Mouse (Mus musculus) left cerebral cortex, adult 8-10 months (tissue): ENCODE data around the gene Acrbp. TPM values are rescaled to one million over a fixed set of nuclear protein-coding genes. Genes with fewer than 3 reads are reported as not detected.

ENCODE experiments used
- DNase-seq, 2 experiments: peaks; one replicate each; pipeline ENCODE4 v3.0.0; 2022; ENCODE audit warnings: low spot score in 2 of 2
- total RNA-seq, 4 experiments: library from RNA; stranded (reverse); gene quantifications; 2 replicates each; pipeline ENCODE4 v1.2.4; 2022

The Acrbp gene
- total RNA-seq, 4 experiments from 2014 or later, result 8.6 to 12.1 (median 10.1) TPM

DNA sequence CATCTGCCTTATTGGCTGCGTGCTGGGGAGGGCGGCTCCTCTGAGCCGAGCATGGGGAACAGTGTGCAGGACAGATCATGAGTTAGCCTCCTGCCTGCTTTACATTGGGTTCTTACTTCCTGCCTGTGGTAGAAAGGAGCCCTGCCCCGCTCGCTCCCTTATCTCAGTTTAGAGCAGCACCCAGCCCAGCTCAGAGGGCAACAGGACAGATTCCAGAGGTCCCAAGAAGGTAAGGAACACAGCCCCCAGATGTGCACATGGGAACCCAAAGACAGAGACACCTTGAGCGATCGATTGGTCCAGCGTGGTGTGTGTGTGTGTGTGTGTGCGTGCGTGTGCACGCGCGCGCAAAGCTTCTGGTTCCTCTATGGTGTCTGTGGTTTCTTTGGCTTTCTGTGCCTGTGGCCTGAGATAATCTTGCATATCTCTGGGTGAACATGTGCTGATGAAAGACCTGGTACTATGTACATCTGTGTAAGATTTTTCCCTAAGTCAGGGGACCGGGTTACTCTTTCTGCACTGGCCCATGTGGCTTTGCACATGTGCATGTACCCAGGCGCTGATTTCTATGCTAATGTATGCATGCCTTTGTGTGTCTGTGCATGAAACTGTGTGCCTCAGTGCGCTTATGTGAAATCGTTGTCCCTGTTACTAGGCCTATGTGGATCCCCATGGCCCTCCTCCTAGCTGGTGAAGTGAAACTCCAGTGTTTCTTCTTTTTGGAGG, 21.8 kb downstream of the Acrbp start:
- DNase-seq, result no peak

GRCm38 (mm10) chr6:125071896-125072279, 22.4 kb downstream of the Acrbp start:
- no peak for DNase-seq

DNA sequence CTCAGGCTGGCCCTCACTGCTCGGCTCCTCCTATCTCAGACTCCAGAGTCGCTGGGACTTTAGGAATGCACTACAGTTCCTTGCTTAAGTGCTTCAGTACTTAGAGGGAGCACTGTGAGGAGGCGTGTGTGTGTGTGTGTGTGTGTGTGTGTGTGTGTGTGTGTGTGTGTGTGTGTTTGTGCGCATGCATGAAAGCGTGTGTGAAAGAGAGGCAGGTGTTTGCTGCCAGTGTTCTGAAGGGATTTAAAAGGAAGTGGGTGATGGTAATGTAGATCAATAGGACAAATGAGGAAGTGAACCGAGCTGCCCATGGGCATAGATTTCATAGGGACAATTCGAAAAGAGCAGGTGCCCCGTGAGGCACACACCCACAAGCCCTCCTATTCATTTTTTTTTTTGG, 24.3 kb downstream of the Acrbp start:
- DNase-seq, result no peak

DNA sequence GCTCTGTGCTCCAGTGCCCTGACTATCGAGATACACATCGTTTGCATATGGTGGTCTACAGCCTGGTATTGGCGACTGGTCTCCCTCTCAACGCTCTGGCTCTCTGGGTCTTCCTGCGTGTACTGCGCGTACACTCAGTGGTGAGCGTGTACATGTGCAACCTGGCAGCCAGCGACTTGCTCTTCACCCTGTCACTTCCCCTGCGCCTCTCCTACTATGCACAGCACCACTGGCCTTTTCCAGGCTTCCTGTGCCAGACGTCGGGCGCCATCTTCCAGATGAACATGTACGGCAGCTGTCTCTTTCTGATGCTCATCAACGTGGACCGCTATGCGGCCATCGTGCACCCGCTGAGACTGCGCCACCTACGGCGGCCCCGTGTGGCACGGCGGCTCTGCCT, 31.9 kb downstream of the Acrbp start:
- DNase-seq, result no peak

- peak; percentile 50 to 80 for DNase-seq
Observed at GRCm38 (mm10) chr6:125081797-125082560, 32.5 kb downstream of the Acrbp start.

DNA sequence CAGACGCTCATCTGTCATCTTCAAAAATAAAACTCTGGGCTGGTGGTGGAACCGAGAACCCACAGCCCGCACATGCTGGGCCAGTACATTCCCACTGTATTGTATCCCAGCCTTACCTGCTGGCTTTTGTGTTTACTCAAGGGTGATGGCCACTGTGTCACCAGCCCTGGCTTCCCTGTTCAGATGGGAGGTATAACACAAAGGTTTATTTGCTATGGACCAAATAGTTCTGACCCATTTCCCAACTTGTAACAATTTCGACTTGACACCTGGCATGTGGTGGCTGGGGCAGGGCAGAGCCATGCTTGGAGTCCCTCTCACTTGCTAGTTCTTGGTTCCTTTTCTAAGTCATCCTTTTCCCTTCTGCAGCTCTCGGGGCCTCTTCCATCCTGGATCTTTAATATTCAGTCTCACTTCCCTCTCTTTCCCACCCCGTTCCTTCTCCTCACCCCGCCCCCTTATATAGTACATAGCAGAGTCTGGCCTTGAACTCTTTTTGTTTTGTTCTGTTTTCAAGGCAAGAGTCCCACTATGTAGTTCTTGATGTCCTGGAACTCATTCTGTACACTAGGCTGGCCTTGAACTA, 33.4 kb downstream of the Acrbp start:
- no peak for DNase-seq

DNA sequence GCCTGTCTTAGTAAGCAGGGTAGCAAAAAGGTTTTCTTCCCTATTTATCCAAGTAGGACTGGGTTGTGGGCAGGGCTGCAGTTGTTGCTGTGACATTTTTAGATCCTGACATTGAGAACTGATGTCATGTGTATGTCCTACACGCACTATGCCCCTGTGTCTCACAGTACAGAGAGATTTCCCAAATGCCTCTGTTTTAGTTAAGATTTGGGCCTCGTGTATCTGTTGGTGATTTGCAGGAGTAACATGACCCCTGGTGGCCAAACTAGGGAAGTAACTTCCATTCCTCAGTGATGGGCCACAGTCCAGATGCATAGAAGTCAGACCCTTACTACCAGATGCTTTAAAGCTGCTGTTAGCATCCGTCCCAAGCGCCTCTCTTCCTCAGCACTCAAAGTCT, 34.9 kb downstream of the Acrbp start:
- no peak for DNase-seq

DNA sequence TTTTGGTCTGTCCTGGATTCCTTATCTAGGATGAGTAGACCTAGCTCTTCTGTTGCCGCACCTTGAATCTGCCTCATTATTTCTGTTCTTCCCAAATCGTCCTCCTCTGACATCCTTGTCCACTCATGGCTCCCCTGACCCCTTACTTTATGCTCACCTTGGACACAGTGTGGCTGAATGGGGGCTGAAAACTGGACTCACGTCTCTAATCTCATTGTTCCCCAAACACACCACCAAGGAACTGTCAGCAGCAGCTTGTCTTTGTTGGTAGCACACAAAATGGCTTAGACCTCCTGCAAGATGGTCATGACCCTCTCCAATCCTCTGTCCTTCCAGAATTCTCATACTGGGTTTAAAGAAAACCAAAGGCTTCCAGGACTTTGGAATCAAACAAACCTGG, 38.4 kb downstream of the Acrbp start:
- no peak for DNase-seq

GRCm38 (mm10) chr6:125088561-125089321, 39.3 kb downstream of the Acrbp start:
- peak; percentile 41 to 77 for DNase-seq

DNA sequence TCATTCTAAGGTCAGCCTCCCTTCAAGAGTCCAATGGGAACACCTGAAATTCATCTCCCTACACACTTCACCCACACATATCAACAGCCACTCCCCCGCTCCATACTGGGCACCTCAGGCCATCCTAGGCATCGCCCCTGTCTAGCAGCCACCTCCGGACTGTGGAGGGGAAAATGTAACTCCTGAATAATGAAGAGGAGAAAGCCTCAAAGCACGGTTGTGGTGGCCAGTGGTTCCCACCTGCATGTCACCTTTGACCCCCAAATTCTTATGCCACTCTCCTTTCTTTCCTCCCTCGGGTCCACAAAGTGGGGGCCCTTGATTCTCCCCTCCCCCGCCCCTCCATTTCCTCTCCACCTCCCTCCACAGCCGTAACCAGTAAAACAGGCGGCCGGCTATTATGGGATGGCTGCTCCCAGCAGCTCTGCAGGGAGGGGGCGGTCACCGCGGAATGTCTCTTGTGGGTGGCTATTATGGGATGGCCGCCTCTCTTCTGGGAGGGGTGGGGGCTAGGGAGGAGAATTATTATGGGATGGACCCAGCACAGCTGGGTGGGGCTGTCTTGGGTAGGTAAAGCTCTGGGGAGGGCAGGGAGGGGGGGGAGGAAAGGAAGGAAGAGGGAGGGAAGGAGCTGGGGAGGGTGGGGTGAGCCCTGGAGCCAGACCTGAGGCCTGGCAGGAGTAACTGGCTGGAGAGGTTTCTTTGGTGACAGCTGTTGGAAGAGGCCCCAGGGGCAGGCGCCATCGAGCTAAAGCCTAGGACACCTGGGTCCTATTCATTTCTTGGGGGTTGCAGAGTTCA, 40.2 kb downstream of the Acrbp start:
- DNase-seq, result peak; percentile 54 to 93

DNA sequence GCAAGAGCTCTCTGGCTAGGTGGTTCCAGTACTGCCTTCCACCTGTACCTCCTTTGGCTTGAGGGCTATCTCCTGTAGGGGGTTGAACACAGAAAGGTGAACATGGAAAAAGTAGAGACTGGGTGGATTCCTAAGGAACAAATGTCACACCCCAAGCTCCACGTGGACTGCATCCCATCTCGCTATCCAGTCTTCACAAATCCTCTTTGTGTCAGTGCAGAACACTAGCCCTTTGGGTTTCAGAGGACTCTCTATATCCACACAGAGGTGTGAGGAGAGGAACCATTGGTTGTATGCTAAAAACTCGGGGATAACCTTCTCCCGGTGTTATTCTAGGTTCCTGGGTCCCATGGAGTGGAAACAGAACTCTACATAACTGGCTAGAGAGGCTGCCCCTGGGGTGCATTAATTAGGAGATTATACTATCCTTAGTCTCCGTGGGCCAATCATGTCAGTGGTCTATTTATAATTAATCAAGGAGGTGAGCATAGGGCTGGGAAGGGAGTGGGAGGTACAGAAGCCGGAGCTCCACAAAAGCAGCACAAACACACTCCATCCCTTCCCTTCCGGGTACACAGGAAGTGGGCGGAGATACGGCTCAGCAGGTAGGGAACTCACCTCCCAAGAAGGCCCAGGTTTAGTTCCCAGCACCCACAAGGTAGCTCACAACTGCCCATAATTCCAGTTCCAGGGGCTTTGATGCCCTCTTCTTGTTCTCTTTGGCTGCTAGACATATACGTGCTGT, 41.0 kb downstream of the Acrbp start:
- no peak for DNase-seq

DNA sequence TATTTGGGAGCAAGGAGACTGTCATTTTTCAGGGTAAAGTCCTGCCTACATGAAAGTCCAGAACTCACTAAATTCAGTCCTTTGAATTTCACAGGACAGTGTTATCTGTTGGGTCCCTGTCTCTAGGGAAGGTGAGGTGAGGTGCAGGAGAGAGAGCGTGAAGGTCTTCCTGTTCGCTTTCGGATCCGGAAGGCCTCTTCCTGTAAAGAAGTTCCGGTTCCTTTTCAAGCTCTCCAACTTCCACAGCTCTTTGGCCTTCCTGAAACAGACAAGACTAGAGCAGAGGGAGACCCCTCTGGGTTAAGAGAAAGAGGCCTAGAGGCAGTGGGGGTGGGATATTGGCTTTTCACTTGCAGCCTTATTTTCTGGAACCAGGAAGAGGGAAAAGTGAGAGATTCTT, 42.9 kb downstream of the Acrbp start:
- no peak for DNase-seq

DNA sequence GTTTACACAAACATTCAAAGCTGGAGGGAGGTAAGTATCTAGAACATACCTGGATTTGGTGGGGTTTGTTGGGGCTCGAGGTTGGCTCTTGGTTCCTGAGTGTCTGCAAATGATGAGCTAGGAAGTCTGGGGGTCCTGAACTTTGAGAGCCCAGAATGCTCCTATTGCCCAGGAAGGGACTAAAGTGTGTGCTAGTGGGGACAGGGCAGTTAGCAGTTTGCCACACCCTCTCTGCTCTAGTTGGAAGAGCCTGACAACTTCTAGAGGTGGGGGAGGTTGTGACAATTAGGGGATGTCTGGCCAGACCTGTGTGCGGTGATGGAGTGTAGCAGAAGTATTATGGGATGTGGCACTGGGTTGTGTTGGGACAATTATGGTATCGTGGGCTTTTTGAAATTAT, 45.4 kb downstream of the Acrbp start:
- DNase-seq, result no peak

DNA sequence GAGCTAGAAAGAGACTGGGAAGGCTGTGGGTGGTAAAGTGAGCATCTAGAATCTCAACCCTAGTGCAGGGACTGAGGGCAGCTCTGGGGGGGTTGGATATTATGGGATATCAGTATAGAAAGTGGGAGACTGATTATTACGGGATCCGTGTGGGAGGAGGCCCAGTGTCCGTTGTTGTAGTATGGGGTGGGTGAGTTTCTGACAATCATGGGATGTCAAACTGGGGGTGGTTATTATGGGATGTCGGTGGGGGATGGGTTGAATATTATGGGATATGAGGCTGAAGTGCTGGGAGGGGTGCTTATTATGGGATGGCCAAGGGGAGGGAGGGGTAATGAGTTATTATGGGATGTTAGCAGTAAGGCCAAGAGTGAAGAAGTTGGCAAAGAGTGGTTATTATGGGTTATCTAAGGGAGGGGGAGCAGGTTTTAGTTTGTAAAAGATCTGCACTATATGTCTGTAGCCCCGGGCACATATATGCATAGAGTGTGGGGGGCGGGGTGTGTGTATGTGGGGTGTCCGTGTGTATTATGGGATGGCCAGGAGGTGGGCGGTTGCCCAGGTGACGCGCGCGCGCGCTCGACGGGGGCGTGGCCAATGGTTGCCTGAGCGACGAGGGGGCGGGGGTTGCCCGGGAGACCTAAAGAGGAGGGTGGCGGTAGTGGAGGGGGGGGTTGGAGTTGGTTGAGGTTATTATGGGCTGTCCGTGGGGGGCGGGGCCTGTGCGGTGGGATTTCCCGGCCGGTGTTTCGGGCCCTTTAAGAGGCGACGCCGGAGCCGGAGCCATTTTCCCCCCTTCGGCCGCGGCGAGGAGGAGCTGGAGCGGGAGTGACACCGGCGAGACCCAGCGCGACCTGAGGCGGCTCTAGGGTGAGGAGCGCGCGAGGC, 46.1 kb downstream of the Acrbp start, which contains the start of gene Chd4:
Chd4 (plus strand) TSS at position 591 of the 888 bp plus-strand sequence.
- DNase-seq, result peak; percentile 81 to 96

DNA sequence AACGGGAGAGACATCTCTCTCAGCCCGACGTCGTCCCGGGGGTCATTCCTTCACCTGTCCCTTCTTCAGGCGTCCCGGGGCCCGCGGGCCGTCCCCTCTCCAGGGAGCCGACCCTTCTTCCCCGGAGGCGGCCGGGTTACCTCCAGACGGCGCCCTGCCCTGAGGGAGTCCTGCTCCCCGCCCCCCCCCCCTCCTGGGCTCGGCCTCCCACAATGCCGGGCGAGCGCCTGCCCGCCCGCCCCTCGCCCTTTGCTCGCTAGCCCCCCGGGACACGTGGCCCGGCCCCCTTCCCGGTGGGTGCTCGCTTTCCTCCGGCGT, 46.7 kb downstream of the Acrbp start:
- no peak for DNase-seq

DNA sequence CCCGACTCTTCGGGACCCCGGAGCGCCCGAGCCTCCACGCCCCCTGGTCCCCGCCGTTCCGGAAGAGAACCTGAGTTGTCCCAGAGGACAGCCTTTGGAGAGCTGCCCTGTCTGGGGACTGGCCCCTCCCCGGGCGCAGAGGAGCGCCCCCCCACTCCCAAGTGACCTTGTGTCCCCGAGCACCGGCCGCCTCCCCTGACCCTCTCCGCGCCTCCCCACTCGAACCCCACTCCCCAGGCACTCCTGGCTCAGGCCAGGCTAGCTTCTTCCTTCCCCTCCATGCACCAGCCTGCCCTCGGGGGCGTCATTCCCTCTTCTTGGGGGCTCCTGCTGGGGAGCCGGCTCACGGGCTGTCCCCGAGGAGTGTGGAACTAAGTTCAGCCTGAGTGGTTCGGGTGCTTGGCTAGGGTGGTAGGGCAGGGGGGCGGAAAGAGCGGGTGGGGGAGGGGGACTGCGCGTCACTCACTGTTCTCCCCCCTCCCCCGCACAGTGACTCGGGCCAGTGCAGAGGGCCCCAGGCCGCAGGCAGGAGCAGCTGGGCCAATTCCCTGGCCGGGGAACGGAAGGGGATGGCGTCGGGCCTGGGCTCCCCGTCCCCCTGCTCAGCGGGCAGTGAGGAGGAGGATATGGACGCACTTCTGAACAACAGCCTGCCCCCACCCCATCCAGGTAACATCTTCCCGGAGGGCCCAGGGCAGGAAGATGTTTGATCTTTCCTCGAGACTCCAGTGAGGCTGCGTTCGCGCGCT, 47.3 kb downstream of the Acrbp start:
- DNase-seq, result peak in 1 of 2 experiments; percentile 60

- peak; percentile 37 to 53 for DNase-seq
Observed at GRCm38 (mm10) chr6:125097346-125097689, 47.8 kb downstream of the Acrbp start.

GRCm38 (mm10) chr6:125097951-125098350, 48.5 kb downstream of the Acrbp start:
- DNase-seq, result no peak

DNA sequence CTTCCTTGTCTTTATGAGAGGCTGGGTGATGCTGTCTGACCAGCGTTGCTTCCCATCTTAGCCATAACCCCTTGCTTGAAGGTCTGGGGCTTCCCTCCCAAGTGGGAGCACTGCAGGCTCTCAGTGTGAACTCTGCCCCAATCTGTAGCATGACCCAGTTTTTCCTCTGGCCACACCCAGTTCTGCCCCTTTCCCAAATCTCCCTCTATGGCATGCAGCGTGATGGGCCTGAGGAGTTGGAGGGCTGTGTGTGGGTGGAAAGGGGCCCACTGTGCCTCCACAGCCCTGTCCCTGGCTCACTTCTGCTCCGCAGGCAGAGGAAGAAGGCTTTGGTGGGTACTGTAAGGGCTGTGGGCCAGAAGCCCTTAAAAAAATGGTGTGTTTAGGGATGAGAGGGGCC, 49.0 kb downstream of the Acrbp start:
- DNase-seq, result no peak
